8 mouse cellular contexts compared by ENCODE assay signal in genomic region chr6:72108941-72109892, GRCm38 (mm10). TPM values are rescaled to one million over a fixed set of nuclear protein-coding genes. Genes with fewer than 3 reads are reported as not detected.
A peak's percentile ranks its signal among the peaks of the same experiment; 100 is the strongest.
DNase-seq lines count a peak whose midpoint lies in the region; ATAC-seq and TF ChIP-seq lines count a peak whose summit lies in the region.

No protein-coding gene starts in this region.

- no peak for TF ChIP-seq POLR2A in bone marrow, adult 2 months (IDR thresholded peaks at IDR 0.05; ENCODE audit: borderline replicate concordance, control insufficient read depth, low read depth, low read length)

- no peak overlapping the region for H3K9ac ChIP-seq in hindbrain, embryonic 13.5 days
- no peak overlapping the region for H3K9ac ChIP-seq in hindbrain, embryonic 11.5 days (ENCODE audit: low read depth, low read length)

- H3K4me2 ChIP-seq in hindbrain, embryonic 13.5 days: no peak overlapping the region
- no peak overlapping the region for H3K4me2 ChIP-seq in hindbrain, embryonic 11.5 days (replicated peaks; ENCODE audit: low read depth, low read length)

- no peak for DNase-seq in hindbrain, embryonic 11.5 days (ENCODE audit: low spot score)
- DNase-seq in gonadal fat pad, adult 2 months (ENCODE audit: low read depth): peak; percentile 34
- DNase-seq in urinary bladder, postnatal 14 days (ENCODE audit: low spot score): no peak
- no peak for DNase-seq in urinary bladder, postnatal 4 days (ENCODE audit: low spot score in 2 of 2)
- DNase-seq in thymus, postnatal 10 days (ENCODE audit: low spot score in 2 of 2): no peak

- 66% methylated on average over 14 of the region's 14 CpGs for WGBS in hindbrain, embryonic 13.5 days
- WGBS in hindbrain, embryonic 11.5 days: 76% methylated on average over 14 of the region's 14 CpGs
- 59% methylated on average over 14 of the region's 14 CpGs for WGBS in bone marrow, adult 2 months

- no peak overlapping the region for H3K4me3 ChIP-seq in hindbrain, embryonic 13.5 days
- no peak overlapping the region for H3K4me3 ChIP-seq in hindbrain, embryonic 11.5 days (ENCODE audit: low read depth, low read length)
- H3K4me3 ChIP-seq in bone marrow, adult 2 months (replicated peaks; ENCODE audit: control insufficient read depth, low read depth, low read length): no peak overlapping the region

- no peaks in the 10 kb centered on the region for H3K36me3 ChIP-seq in hindbrain, embryonic 13.5 days
- no peaks in the 10 kb centered on the region for H3K36me3 ChIP-seq in hindbrain, embryonic 11.5 days (ENCODE audit: control insufficient read depth, insufficient read depth, low read length)

- H3K4me1 ChIP-seq in hindbrain, embryonic 13.5 days (replicated peaks): peaks cover 30% of the 10 kb centered on the region
- H3K4me1 ChIP-seq in hindbrain, embryonic 11.5 days (replicated peaks; ENCODE audit: control insufficient read depth, insufficient read depth, low read length): no peaks in the 10 kb centered on the region
- H3K4me1 ChIP-seq in bone marrow, adult 2 months (ENCODE audit: control insufficient read depth, insufficient read depth, low read length): peaks cover 13% of the 10 kb centered on the region

- H3K9me3 ChIP-seq in hindbrain, embryonic 13.5 days: no peaks in the 10 kb centered on the region
- H3K9me3 ChIP-seq in hindbrain, embryonic 11.5 days (ENCODE audit: control insufficient read depth, low read length): no peaks in the 10 kb centered on the region

- 0 out of 2 replicates have a peak overlapping the region, but pooled peaks have one; percentile 55 for H3K27ac ChIP-seq in hindbrain, embryonic 13.5 days
- no peak overlapping the region for H3K27ac ChIP-seq in hindbrain, embryonic 11.5 days (ENCODE audit: low read depth, low read length)
- peak overlapping the region; percentile 63 for H3K27ac ChIP-seq in bone marrow, adult 2 months (ENCODE audit: control insufficient read depth, insufficient read depth, low read depth, low read length, poor library complexity)

- TF ChIP-seq CTCF in bone marrow, adult 2 months (IDR thresholded peaks at IDR 0.05; ENCODE audit: control insufficient read depth, insufficient read depth, low read length): no peak

- 0 out of 2 replicates have a peak, but pooled peaks have one; percentile 57 for ATAC-seq in hindbrain, embryonic 13.5 days (ENCODE audit: low FRiP score)
- no peak for ATAC-seq in hindbrain, embryonic 11.5 days (ENCODE audit: low FRiP score)
- peak; percentile 80 for ATAC-seq in megakaryocyte progenitor cell, adult 5-6 weeks (replicated peaks; ENCODE audit: poor library complexity)

- no peaks in the 10 kb centered on the region for H3K27me3 ChIP-seq in hindbrain, embryonic 13.5 days
- no peaks in the 10 kb centered on the region for H3K27me3 ChIP-seq in hindbrain, embryonic 11.5 days (ENCODE audit: control insufficient read depth, insufficient read depth, low read length)

RNA-seq across cellular contexts. Expression of gene St3gal5, which starts 11.8 kb away (rescaled TPM):
- polyA plus RNA-seq in hindbrain, embryonic 13.5 days (2015; fragmentation: Nextera tagmentation; extraction: Ambion mirVana): 52.9 and 53.9 TPM in 2 replicates
- polyA plus RNA-seq in hindbrain, embryonic 11.5 days (2014; fragmentation: Nextera tagmentation; extraction: Ambion mirVana): 44.0 and 50.4 TPM in 2 replicates
- 165 and 203 TPM in 2 replicates for polyA plus RNA-seq in bone marrow, adult 2 months (2011; ENCODE audit: insufficient read depth, insufficient read length, low replicate concordance, missing spikeins)
- polyA plus RNA-seq in gonadal fat pad, adult 2 months (2012; rRNA removed): 6.9 and 8.2 TPM in 2 replicates
- 7.8 and 10.1 TPM in 2 replicates for total RNA-seq in megakaryocyte progenitor cell, adult 5-6 weeks (2015)
- 11.5 and 14.6 TPM in 2 replicates for total RNA-seq in megakaryocyte progenitor cell, adult 5-6 weeks (2017)
